ENCODE assay signal across 8 mouse cellular contexts in the genomic region with DNA sequence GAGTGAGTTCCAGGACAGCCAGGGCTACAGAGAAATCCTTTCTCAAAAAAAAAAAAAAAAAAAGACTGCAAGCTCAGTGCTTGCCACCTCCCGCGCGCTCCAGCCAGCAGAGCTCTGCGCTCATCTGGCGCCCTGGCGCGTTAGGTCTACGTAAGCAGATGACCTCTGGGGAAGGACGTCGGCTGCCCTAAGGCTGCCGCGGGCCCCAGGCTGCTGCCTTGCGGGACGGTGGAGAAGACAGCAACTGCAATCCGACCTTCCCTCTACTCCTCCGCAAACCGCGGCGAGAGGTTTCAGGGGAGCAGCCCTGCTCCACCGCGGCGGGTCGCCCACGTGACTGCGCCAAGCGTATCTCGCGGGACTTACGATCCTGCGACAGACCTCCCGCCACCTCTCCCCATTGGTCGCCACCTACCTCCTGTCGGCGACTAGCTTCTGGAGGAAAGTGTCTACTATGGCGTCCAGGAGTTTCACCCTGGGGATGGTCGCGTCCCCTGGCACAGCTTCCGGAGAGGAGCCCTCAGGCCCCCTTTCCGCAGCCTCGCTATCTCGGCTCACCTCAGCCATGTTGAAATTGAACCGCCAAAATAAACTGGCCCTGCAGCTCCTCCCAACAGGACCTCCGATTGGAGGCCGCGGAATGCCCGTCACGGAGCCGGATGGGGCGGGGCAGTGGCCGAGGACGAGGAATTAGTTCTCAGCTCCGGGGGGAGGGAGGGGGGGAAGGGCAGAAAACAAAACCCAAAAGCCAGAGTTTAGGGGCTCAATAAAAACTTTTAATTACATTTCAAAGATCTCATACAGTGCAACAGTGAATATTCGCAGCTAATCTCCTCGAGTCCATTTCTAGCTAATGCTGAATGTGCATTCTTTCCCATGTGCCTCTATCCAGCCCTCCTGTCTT. TPM values are rescaled to one million over a fixed set of nuclear protein-coding genes. Genes with fewer than 3 reads are reported as not detected.
A peak's percentile ranks its signal among the peaks of the same experiment; 100 is the strongest.
DNase-seq lines count a peak whose midpoint lies in the region; ATAC-seq lines count a peak whose summit lies in the region.

TSS of gene Pmf1 (minus strand) at position 591 of the 904 bp plus-strand sequence.

- peak; percentile 82 for ATAC-seq in megakaryocyte progenitor cell, adult 5-6 weeks (replicated peaks; ENCODE audit: poor library complexity)

- DNase-seq in adipocyte (ENCODE audit: low spot score) = peak; percentile 90
- peak; percentile 96 for DNase-seq in embryo, embryonic 10 days (ENCODE audit: low spot score)
- DNase-seq in gastrocnemius, postnatal 10 days = peak; percentile 90
- peak; percentile 96 for DNase-seq in induced T-regulatory cell, adult 2 months (ENCODE audit: low read depth)
- peak; percentile 86 to 89 for DNase-seq in left cerebral cortex, adult 9 months (ENCODE audit: low spot score in 2 of 2)
- DNase-seq in right cerebral cortex, postnatal 14 days = peak; percentile 88
- peak; percentile 87 to 94 for DNase-seq in urinary bladder, postnatal 36 days (ENCODE audit: low spot score in 2 of 2)

RNA-seq across cellular contexts. Expression of gene Pmf1, which starts in this region (rescaled TPM):
- 10 to 100 TPM; 44.0 to 46.8 TPM for total RNA-seq in gastrocnemius, postnatal 10 days (2021)
- 161 and 165 TPM in 2 replicates for total RNA-seq in megakaryocyte progenitor cell, adult 5-6 weeks (2015)
- total RNA-seq in megakaryocyte progenitor cell, adult 5-6 weeks (2017) = 121 and 129 TPM in 2 replicates

Comparison
In these comparisons a context has a peak if more than half of its experiments do, and no peak if none do; other contexts are left out.
1. Peak in every context shown above with its lines: DNase-seq and ATAC-seq.